Mouse (Mus musculus) right cerebral cortex, postnatal 25 days (tissue): ENCODE data around the gene Rnf24.

Source experiments
- DNase-seq: peaks from one replicate; pipeline ENCODE4 v3.0.0; 2022

Gene Rnf24

GRCm38 (mm10) chr2:131262213-131262672 lies 90.4 kb downstream of the Rnf24 start, which contains the start of gene Pank2:
TSS of gene Pank2 (plus strand) at chr2:131262495.
- DNase-seq = peak; percentile 99

- DNase-seq = no peak
These were observed 91.0 kb downstream of the Rnf24 start for GRCm38 (mm10) chr2:131261481-131262212.

- DNase-seq = no peak
These were observed 92.0 kb downstream of the Rnf24 start for GRCm38 (mm10) chr2:131260544-131261307.

- no peak for DNase-seq
These were observed 94.0 kb downstream of the Rnf24 start for GRCm38 (mm10) chr2:131258693-131259092.

- no peak for DNase-seq
These were observed 97.0 kb downstream of the Rnf24 start for GRCm38 (mm10) chr2:131255738-131256137.

GRCm38 (mm10) chr2:131254329-131254713 lies 98.4 kb downstream of the Rnf24 start:
- DNase-seq = no peak

- no peak for DNase-seq
These were observed 98.9 kb downstream of the Rnf24 start for GRCm38 (mm10) chr2:131253681-131254328.
